Mouse (Mus musculus) 416B (cell line): ENCODE results near the gene Wdr81.

Source experiments
- DNase-seq: peaks from one replicate; pipeline ENCODE4 v3.0.0; 2011; ENCODE audit warnings: low read depth

Gene Wdr81

GRCm38 (mm10) chr11:75438194-75438593, 16.3 kb downstream of the Wdr81 start:
- no peak for DNase-seq

- DNase-seq = no peak
Observed at GRCm38 (mm10) chr11:75434138-75434537, 20.4 kb downstream of the Wdr81 start.

- no peak for DNase-seq
Observed at GRCm38 (mm10) chr11:75431307-75431706, 23.2 kb downstream of the Wdr81 start.

GRCm38 (mm10) chr11:75429019-75429705, 25.4 kb downstream of the Wdr81 start:
- DNase-seq = peak; percentile 52

- DNase-seq = no peak
Observed at GRCm38 (mm10) chr11:75424459-75424858, 30.1 kb downstream of the Wdr81 start.

GRCm38 (mm10) chr11:75424033-75424432, 30.5 kb downstream of the Wdr81 start:
- DNase-seq = no peak

- no peak for DNase-seq
Observed at GRCm38 (mm10) chr11:75423091-75423490, 31.4 kb downstream of the Wdr81 start.

GRCm38 (mm10) chr11:75422013-75422792, 32.3 kb downstream of the Wdr81 start, which contains the start of gene Serpinf1:
TSS of gene Serpinf1 (minus strand) at chr11:75422701.
- peak; percentile 52 for DNase-seq

GRCm38 (mm10) chr11:75421375-75422012, 33.0 kb downstream of the Wdr81 start:
- DNase-seq = no peak

GRCm38 (mm10) chr11:75420810-75421374, 33.6 kb downstream of the Wdr81 start:
- DNase-seq = no peak

- DNase-seq = no peak
Observed at GRCm38 (mm10) chr11:75420037-75420436, 34.5 kb downstream of the Wdr81 start.

GRCm38 (mm10) chr11:75415994-75416393, 38.5 kb downstream of the Wdr81 start:
- peak; percentile 47 for DNase-seq

- peak; percentile 91 for DNase-seq
Observed at GRCm38 (mm10) chr11:75415096-75415495, 39.4 kb downstream of the Wdr81 start.

GRCm38 (mm10) chr11:75410591-75410990, 43.9 kb downstream of the Wdr81 start:
- no peak for DNase-seq

GRCm38 (mm10) chr11:75409679-75410575, 44.6 kb downstream of the Wdr81 start:
- DNase-seq = no peak

GRCm38 (mm10) chr11:75406865-75407264, 47.7 kb downstream of the Wdr81 start:
- DNase-seq = peak; percentile 65

- DNase-seq = no peak
Observed at GRCm38 (mm10) chr11:75406104-75406503, 48.4 kb downstream of the Wdr81 start.

GRCm38 (mm10) chr11:75404801-75405200, 49.7 kb downstream of the Wdr81 start:
- DNase-seq = no peak

- no peak for DNase-seq
Observed at GRCm38 (mm10) chr11:75403301-75404052, 51.0 kb downstream of the Wdr81 start.

GRCm38 (mm10) chr11:75402271-75402690, 52.2 kb downstream of the Wdr81 start:
- peak; percentile 84 for DNase-seq

- DNase-seq = no peak
Observed at GRCm38 (mm10) chr11:75400099-75400498, 54.4 kb downstream of the Wdr81 start.
